Mouse (Mus musculus): ENCODE measurements around the gene Pgam2.

DNA sequence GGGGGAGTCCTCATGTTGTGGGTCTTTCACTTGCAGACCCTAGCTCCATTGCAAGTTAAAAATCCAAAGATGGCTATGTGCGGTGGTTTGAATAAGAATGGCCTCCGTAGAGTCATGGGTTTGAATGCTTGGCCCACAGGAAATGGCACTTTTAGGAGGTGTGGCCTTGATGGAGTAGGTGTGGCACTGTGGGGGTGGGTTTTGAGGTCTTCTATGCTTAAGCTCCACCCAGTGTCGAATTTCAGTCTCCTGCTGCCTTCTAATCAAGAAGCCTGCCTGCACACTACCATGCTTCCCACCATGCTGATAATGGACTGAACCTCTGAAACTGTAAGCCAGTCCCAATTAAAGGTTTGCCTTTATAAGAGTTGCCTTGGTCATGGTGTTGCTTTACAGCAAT, 39.6 kb upstream of the Pgam2 start:
- TF ChIP-seq POLR2A (IDR thresholded peaks at IDR 0.05; ENCODE audit: insufficient read depth, low read length): no peak
- TF ChIP-seq EP300 (IDR thresholded peaks at IDR 0.05; ENCODE audit: insufficient read depth, low read depth, low read length): no peak

Data from ES-Bruce4 (cell line).